Mouse (Mus musculus) cerebellum, postnatal 25 days (tissue): Measurements from ENCODE around the gene Mrpl55.

Experiments used
- DNase-seq, 2 experiments: peaks; one replicate each; pipeline ENCODE4 v3.0.0; 2021; ENCODE audit warnings: mixed read lengths in 2 of 2

The Mrpl55 gene

DNA sequence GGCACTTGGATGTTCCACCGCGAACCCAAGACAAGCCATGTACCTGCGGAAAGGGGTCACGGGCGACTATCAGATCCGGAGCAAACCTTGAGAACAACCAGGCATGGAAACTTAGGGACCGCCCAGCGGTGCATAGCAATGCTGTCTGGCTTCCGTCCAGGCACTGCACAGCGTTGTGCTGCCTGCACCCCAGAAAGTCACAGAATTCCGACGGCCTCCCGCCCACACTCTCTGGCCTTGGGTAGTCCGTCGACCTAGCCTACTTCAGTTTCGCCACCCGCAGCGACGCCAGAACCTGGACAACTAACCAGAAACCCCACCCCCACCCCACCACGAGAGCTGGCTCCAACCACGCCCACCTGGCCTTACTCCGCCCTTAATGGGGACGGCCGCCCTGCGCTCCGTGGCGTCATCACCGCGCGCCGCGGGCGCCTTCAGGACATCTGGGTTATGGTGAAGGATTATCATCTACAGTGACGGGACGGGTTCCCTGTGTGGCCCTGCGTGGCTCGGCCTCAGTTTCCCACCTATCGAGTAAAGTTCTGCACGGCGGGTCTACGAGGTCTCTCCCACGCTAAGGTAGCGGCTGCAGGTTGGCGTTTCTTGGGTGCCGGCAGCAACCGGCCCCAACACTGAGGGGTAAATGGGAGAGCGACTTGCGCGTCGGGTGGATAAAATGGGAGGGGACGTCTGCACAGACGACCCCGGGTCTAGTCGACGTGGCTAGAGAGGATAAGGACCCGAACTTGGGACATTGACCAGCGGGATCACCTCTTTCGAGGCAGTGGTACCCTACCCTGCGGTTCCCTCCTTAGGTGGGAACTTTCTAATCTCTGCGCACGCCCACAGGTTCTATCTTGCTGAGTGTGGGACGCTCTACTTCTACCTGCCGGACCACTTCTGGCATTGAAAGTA is at the start of gene Mrpl55:
Gene Mrpl55 (plus strand): TSS at position 406 of the 915 bp plus-strand sequence.
- peak; percentile 92 to 97 for DNase-seq

DNA sequence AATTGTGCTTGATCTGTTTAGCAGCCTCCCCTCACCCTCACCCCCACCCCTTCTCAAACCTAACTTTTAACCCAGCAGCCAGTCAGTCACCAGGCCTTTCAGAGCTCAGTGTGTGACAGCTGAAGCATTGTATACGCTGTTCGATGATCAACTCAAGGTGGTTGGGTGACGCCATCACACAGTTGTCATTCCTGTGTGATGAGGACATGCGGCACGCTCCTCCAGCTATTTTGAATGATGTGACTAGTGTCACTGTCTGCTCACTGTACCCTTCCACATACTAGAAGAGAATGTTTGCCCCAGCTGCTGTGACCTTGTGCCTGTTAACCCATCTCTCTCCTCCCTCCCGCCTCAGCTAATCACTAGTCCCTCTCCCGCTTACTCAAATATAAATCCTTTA is 48.1 kb upstream of the Mrpl55 start:
- no peak for DNase-seq

DNA sequence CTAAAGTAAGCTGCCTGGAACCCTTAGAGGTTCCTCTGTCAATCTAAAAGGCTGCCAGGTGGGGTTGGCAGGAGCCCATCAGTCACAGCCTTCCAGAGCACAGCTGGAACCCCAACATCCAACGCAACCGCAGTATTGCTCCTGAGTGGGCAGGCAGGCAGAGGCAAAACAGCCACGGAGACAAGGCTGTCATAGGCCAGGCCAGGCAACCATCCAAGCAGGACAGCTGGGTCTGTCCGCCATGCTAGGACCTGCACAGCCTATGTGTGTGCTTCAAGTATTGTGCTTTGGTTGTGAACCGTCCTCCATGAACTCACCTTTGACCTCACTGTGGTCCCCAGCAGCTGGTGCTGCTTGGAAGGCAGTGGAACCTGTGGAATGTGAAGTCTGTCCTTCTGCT is 46.4 kb upstream of the Mrpl55 start:
- no peak for DNase-seq

DNA sequence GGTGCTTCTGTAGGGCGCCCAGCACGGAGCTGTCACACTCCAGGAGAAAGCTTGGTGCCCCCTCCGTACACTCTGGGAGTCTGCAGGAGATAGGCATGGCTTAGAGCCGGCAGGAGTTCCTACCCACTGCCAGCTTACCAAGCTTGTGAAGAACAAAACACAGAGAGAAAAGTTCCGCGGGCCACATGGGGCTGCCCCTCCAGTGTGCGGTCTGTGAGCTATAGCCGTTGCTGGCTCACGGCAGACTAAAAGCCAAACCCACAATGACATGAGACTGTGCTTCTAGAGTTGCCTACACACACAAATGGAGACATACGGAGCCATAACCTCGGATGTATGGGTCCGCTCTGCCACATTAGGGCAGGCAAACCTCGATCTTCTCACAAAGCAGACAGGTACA is 43.2 kb upstream of the Mrpl55 start:
- DNase-seq = no peak

DNA sequence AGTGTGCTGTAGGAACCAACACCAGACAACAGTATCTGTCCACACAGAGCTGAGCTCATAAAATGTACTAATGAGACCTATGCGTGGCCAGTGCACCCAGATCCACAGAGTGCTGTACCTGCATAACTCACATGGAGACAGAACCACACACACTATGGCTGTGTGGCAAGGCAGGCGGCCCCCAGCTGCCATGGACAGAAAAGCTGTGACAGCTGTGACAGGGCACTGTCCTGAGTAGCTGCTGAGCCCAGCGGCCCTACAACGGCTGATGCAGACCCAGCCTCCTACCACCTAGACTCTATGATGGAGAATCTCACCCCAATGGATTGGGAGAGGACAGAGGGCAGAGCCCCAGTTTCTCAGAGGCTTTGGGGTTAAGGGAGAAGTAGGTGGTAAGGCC is 42.7 kb upstream of the Mrpl55 start:
- DNase-seq = no peak

DNA sequence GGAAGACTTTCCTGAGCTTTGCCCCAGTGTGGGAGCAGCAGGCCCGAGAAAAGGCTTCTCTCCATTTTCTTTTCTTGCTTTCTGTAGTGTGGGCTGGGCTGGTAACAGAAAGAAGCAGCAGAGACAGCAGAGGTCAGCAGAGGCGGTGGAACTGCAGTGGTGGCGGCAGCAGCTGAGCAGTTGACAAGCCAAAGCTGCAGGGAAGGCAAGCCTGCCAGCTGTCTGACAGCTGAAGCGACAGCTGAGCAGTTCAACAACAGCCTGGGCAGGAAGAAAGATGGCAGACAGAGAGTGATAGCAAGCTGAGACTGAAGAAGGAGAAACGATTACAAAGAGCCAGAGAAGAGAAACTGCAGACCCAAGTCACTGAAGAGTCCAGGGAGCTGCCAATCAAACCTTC is 40.9 kb upstream of the Mrpl55 start:
- no peak for DNase-seq

DNA sequence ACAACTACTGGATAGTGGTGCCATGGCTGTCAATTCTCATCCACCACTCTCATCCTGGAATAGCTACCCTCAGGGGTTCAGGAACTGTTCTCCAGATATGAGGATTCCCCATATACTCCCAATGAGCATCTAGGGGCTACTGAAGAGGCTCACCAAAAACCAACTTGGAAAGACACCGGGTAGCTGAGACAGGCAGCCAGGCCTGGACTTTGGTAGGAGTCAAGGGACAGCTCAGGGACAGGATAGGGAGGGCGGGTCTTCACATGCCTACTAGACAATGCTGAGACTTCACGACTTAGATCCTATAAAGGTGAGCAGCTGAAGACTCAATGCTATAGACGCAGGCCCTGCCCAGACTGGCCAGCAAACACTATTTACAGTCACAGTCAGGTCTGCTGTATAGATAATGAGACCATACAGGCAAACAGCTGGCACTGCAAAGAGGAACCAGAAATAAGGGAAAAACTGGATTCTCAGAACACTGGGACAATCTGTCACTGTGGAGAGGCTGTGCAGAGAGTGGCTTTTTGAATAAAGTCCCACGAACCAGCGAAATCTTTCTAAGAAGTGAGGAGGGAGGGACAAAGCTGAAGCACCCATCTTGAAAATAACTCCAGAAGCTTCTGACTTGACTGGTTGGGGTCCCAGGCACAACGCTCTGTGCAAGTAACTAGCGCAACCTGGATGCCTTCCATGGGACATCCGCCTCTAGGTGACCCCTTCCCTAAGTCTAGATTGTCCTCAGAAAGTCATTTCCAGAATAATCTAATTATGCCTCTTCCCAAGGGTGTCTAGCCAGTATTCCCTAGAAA is 39.6 kb upstream of the Mrpl55 start:
- no peak for DNase-seq

DNA sequence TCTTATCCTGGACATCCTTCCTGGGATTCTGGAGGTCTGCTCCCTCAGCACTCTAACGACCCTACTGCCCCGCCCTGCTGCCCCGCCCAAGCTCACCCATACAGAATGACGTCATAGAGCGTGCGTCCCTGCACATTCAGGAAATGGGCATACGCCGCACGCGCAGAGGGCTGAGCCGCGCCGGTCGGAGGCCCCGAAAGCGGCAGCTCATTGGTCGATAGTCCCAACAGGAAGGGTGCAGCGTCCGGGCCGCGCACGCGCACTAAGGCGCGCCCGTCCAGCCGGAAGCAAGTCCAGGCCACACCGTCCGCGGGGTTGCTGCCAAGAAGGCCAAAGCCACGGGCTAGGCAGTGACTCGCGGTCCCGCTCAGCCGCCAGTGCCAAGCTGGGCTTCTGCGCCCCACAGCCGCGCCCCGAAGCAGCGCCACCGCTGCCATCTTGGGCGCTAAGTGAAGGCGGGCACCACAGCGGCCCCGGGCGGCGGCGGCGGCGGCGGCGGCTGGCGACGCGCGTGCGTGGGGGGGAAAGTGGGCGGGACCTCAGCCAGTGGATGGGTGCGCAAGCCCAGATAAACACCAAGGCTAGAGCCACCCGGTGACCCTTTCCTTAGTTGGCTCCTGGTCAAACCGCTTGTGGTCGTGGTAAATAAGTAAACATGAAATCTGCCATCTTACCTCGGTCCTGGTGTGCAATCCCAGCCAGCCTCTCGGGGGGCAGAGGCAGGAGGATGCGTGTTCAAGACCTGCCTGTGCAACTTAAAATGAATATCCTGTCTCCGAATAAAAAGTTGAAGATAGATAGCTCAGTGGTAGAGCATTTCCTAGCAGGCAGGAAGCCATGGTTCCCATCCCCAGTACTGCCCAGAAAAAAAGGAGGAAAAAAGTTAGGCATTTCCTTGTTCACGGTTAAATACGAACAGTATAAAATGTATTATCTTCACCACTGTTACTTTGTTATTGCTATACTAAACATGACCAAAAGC is 38.7 kb upstream of the Mrpl55 start, which contains the start of gene Iba57:
Gene Iba57 (minus strand): TSS at position 485 of the 982 bp plus-strand sequence.
- DNase-seq = peak; percentile 98 to 99

DNA sequence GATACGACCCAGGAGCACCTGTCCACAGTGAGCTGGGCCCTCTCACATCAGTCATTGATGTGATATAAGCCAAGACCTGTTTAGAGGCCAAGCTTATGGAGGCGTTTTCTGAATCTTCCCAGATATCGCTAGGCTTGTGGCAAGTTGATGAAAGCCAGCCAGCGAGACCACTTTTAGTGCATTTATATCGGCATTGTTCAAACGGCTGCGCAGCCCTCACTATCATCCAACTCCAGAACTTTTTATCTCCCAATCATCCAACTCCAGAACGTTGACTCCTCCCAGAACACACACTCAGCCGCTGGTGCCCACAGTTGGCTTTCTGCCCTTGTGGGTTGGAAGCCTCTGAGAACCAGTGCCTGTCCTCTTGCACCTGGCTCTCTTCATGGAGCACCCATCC is 37.9 kb upstream of the Mrpl55 start:
- no peak for DNase-seq

DNA sequence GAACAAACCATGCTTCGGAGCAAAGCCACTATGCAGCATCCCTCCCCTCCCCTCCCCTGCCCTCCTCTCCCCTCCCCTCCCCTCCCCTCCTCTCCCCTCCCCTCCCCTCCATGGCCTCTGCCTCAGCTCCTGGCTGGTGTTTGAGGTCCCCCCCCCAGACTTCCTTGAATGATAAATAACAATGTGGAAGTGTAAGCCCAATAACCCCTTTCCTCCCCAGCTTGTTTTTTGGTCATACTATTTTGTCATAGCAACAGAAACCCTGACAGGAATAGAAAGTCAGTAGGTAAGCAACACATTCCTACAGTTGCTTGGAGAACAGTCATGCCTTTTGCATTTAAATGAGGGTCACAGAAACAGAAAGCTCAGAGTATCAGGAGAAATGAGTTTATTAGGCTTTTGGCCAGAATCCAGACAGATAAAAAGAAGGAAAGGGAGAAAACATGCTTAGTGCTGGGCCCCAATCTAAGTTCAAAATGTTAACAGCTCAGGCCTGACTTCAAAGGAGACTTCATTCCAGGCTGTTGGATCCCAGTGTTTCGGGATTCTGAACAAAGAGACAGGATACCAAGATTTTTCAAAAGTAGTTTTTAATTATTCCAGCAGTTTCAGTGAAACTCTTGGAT is 36.6 kb upstream of the Mrpl55 start:
- no peak for DNase-seq

DNA sequence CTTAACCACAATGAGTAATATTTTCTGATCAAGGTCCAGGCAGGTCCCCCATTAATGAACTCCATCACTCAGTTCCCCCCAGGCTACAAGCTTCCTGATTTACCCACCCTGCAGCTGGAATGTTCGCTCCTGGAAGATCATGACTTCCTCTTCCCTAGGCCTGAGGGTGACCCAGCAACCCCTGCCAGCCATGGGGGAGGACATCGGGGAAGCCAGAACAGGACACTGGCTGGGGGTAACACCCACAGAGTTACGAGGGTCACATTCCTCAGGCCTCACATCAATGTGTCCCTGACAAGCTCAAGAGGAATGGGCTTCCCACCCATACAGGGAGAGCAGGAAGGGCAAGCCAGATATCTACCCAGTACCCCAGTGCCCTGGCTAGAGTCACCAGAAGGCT is 32.5 kb upstream of the Mrpl55 start:
- DNase-seq = no peak

DNA sequence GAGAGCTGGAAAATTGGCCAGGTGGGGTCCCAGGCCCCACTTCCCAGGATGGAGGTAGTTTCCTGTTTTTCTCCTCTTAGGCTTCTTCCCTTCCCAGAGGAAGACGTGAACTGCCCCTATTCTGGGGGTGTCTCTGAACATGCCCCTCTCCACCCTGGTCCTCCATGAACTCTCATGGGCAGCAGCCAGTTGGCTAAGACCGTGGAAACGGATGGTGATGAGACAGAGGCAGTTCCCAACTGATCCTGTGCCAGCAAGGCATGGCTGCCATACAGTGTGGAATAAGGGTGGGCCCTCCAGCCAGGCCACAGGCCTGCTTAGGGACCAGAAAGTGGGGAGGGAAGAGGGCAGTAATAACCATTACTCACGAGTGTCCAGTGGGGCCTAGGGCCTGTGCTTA is 31.7 kb upstream of the Mrpl55 start:
- DNase-seq = no peak

DNA sequence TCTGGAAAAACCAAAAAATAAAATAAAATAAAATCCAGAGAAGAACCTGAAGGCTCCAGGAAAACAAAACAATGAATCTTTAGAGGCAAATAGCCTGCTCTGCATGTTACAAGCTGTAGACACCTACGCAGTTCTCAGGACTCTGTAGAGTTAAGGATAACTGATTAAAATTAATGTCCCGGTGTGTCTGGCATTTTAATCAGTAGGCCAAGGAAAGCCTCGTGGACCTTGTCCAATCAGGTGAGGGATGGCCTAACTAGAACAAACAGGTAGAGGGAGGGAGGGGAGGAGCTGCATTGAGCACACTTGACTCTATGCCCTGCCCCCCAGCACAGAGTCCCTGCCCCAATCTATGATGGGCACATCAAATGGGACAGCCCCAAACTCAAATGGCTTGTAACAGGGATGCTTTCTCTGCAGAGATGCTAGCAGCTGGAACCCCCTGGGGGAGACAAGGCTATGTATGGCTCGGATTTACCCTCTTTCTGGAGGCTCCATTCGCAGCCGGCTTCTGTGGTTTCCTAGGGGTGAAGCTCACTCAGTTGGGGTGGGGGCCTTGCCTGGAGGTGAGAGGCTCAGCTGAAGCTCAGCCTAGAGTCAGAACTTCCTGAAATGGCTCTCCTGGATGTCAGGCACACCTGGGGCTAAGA is 28.0 kb upstream of the Mrpl55 start:
- DNase-seq = no peak

DNA sequence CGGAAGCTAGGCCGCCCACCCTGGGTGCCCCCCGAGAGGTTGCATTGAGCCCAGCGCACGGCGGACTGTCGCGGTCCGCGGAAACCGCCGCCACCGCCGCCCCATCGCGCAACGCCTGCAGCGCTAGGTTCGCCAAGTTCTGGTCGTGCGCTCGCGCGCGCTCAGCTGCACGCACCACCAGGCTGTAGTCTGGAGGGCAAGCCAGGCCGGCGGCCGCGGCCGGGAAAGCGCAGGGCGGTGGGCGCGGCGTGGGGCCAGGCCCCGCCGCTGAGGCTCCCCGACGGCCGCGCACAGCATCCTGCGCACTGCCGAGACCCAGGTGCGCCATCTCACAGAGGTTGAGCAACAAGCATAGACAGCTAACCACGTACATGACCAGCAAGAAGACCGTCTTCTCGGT is 25.8 kb upstream of the Mrpl55 start:
- DNase-seq = no peak

DNA sequence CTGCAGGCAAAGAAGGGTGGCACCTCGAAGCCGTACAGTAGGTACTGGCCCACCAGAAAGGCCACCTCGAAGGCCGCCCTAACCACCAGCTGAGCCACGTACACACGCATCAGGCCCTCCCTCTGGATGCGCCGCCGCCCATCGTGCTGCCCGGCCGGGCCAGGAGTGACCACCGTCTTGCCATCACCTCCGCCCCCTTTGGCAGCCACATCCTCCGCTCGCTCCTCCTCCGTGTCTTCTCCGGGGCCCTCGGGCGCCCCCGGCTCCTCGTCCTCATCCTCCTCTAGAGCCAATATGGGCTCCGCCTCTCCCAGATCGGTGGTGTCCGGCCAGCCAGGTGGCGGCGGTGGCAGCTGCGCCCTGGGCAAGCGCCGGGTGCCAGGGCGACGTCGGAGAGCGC is 25.4 kb upstream of the Mrpl55 start:
- no peak for DNase-seq

DNA sequence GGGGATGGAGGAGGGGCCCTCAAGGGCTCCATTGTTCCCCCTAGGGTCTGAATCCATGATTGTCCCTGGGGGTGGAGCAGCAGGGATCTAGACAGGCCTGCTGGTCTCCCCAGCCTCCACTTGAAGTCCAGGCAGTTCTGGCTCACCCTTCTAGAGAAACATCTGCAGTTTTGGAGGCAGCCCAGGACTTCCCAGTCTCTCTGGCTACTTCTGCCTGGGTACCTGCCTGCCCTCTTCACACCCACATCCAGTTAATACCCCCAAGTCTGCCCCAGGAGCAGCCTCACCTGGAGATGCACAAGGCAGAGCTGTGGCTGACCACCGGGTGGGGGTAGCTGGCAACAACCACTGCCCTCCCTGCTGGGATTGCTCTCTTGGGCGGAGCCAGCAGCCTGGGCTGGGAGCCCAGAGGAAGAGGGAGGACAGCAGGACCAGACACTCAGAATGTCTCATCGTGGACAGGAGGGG is 19.4 kb upstream of the Mrpl55 start, which contains the start of gene Gjc2:
Gene Gjc2 (minus strand): TSS at position 350 of the 468 bp plus-strand sequence.
- peak; percentile 56 to 63 for DNase-seq

DNA sequence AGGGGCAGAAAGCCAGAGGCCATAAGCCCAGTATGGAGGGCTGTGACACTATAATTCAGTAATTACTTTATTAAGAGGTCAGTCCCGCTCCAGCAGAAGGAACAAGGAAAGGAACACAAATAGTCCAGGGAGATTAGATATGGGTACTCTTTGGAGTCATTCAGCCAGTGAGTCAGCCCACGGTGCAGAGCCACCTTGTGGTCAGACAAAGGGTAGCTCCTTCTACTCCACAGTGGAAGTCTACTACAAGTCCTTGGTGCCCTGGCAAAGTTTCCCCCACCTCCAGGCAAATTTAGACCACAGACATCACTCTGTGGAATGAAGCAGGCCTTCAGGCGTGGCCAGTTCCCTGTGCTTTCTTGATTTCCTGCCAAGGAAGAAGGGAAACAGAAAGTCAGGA is 18.5 kb upstream of the Mrpl55 start:
- DNase-seq = peak; percentile 66 to 76

DNA sequence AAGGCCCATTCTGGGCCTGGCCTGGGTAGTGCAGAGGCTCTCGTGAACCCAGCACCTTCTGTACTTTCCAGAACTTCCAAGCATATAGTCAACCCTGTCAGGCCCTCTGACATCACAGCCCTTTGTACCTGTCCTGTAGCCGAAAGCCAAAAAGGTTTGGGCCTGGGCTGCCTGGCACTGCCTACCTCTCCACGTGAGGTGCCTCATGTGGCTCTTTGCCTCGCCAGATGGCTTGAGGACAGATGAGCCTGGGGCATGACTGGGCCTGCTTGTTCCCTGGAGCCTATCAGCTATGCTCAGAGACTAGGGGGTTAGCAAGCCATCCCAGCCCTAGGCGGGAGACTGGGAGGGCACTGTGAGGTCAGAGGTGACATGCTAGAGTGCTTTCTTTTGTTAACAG is 16.8 kb upstream of the Mrpl55 start:
- DNase-seq = no peak

DNA sequence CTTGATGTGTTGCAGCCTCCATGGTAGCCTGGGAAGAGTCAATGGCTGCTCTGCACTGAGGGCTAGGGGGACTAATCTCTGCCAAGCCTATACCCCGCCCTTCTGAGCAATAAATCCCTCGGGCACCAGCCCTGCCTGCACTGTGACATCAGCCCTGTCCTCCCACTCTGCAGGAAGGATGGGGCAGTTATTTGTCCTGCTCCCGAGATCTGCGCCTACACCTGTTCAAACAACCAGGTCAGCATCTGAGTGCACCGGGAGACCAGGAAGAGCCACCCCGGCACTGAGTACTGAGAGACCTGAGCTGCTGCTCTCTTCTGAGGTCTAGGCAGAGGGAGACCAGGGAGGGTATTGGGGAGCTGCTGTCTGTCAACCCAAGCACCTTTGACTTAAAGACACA is 14.6 kb upstream of the Mrpl55 start:
- no peak for DNase-seq

DNA sequence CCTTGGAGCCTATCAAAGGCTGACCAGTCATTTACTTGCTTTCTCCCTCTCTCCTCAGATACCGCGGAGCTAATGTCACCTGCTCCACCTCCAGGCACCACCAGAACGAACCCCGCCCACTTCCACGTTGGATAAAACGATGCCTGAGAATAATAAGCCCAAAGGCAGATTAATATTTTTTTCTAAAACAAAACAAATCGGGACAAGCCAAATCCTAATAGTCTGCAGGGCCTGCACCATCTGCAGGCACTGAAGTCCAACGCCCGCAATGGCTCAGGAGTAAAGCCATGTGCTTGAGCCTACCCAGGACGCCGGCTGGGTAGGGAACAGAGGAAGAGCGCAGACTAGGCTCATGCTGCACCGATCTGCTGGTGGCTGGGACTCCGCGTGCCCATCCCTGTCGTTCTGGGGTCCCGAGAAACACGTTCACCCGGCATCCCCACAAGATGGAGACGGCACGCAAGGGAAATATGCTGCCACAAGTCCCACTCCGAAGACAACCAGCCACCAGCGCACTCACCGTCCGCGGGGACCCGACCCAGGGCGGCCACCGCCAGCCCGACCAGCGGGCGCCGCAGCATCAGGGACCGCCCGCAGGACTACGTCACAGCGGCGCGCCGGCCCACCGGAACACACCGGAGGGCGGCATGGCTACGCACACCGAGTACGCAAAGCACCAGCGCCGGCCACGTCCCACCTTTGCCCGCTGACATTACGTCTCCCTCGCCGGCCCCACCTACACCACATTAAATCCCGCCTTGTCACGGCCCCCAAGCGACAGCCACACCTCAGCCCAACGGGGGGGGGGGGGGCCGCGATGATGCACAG is 10.8 kb upstream of the Mrpl55 start:
- DNase-seq = peak; percentile 92 to 94

DNA sequence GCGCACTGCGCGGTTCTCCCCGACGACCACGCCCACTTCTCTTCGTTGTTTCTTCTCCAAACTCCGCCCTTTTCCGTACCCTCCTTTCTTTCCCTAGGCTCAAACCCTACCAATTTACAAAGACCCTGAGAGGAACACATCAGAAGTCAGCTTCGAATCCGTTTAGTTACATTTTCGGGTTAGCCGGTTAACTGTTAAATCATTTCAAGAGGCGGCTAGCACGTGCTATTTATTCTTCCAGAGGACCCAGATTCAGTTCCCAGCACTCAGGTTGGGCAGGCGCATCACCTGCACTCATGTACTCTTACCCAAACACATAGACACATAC is 10.3 kb upstream of the Mrpl55 start, which contains the start of gene Guk1:
Gene Guk1 (minus strand): TSS at position 154 of the 328 bp plus-strand sequence.
- no peak for DNase-seq
